Mouse (Mus musculus) E14TG2a.4 (cell line): ENCODE results near the gene Rnf215.

Experiments used
- CTCF ChIP-seq: conservative IDR thresholded peaks from 2 replicates; pipeline ENCODE4 v1.5.1; 2014; ENCODE audit warnings: low read length
- NANOG ChIP-seq: IDR thresholded peaks from 2 replicates; pipeline ENCODE4 v1.6.1; 2014; ENCODE audit warnings: borderline replicate concordance, low read length, mixed read lengths
- POU5F1 ChIP-seq: IDR thresholded peaks from 2 replicates; pipeline ENCODE4 v1.6.1; 2014; ENCODE audit warnings: low read length, borderline replicate concordance

- TF ChIP-seq CTCF (no peak), NANOG (no peak), POU5F1 (no peak)
Observed at GRCm38 (mm10) chr11:4113496-4113895, 21.5 kb upstream of the Rnf215 start.
